Mouse (Mus musculus) urinary bladder, postnatal 14 days (tissue): ENCODE measurements around the gene Eif4e2.

Experiments
- DNase-seq: peaks from one replicate; pipeline ENCODE4 v3.0.0; 2021; ENCODE audit warnings: low spot score

Eif4e2 gene

GRCm38 (mm10) chr1:87213735-87214704 is at the start of gene Eif4e2:
TSS of gene Eif4e2 (plus strand) at chr1:87213914.
- DNase-seq, result peak; percentile 96

GRCm38 (mm10) chr1:87164164-87164795 is 49.4 kb upstream of the Eif4e2 start:
- DNase-seq, result no peak

GRCm38 (mm10) chr1:87164796-87165184 is 48.9 kb upstream of the Eif4e2 start:
- no peak for DNase-seq

- DNase-seq, result no peak
Measured at GRCm38 (mm10) chr1:87170458-87170857, 43.3 kb upstream of the Eif4e2 start.

GRCm38 (mm10) chr1:87171312-87171711 is 42.4 kb upstream of the Eif4e2 start:
- DNase-seq, result no peak

GRCm38 (mm10) chr1:87172316-87172715 is 41.4 kb upstream of the Eif4e2 start:
- DNase-seq, result no peak

- DNase-seq, result peak; percentile 58
Measured at GRCm38 (mm10) chr1:87174006-87174955, 39.4 kb upstream of the Eif4e2 start.

GRCm38 (mm10) chr1:87175852-87176292 is 37.8 kb upstream of the Eif4e2 start:
- peak; percentile 42 for DNase-seq

GRCm38 (mm10) chr1:87180896-87181295 is 32.8 kb upstream of the Eif4e2 start:
- no peak for DNase-seq

- DNase-seq, result no peak
Measured at GRCm38 (mm10) chr1:87183013-87183412, 30.7 kb upstream of the Eif4e2 start, which contains the start of gene Prss56. TSS of gene Prss56 (plus strand) at chr1:87183313.

GRCm38 (mm10) chr1:87183998-87184750 is 29.5 kb upstream of the Eif4e2 start:
- DNase-seq, result no peak

- DNase-seq, result peak; percentile 76
Measured at GRCm38 (mm10) chr1:87184751-87185139, 29.0 kb upstream of the Eif4e2 start.

- DNase-seq, result no peak
Measured at GRCm38 (mm10) chr1:87185526-87185925, 28.2 kb upstream of the Eif4e2 start.

- no peak for DNase-seq
Measured at GRCm38 (mm10) chr1:87186261-87187036, 27.3 kb upstream of the Eif4e2 start.

- DNase-seq, result peak; percentile 75
Measured at GRCm38 (mm10) chr1:87187037-87187355, 26.7 kb upstream of the Eif4e2 start.

- DNase-seq, result no peak
Measured at GRCm38 (mm10) chr1:87190429-87190828, 23.3 kb upstream of the Eif4e2 start, which contains the start of gene Chrnd. TSS of gene Chrnd (plus strand) at chr1:87190607.

- DNase-seq, result no peak
Measured at GRCm38 (mm10) chr1:87197296-87197695, 16.4 kb upstream of the Eif4e2 start.

- DNase-seq, result no peak
Measured at GRCm38 (mm10) chr1:87198119-87199065, 15.3 kb upstream of the Eif4e2 start.

- DNase-seq, result no peak
Measured at GRCm38 (mm10) chr1:87200811-87201210, 12.9 kb upstream of the Eif4e2 start.
